Mouse (Mus musculus): ENCODE results near the gene Mcm7.
"Not testable (repeated sequence)": the region's sequence is repeated elsewhere in the genome, so short reads cannot be mapped to it uniquely, and the experiment has no call there.

The Mcm7 gene

GRCm38 (mm10) chr5:138171695-138172491 is at the start of gene Mcm7, which contains the start of gene Ap4m1:
TSS of gene Mcm7 (minus strand) at chr5:138172422.
TSS of gene Ap4m1 (plus strand) at chr5:138172002.
- DNase-seq: peak; percentile 99

- DNase-seq: no peak
Measured at GRCm38 (mm10) chr5:138219864-138220263, 47.6 kb upstream of the Mcm7 start.

DNA sequence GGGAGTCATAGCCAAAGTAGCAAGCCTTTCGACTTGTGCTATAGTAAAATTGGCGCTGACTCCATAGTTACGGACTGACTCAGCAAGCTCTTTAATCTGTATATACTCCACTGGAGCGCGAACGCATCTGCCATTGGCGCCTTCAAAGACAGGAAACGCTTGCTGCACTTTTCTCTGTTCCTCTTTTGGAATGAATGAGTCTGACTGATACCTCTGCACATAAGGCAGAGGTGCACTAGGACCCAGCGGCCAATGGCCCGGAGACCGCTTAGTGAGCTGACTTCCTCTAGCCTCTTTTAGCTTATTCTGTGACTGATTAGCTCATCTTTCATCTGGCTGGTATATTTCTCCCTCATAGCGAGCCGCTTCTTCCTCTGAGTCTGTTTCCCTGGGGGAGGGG is 44.4 kb upstream of the Mcm7 start:
- not testable (repeated sequence) for DNase-seq

GRCm38 (mm10) chr5:138207873-138208272 is 35.7 kb upstream of the Mcm7 start:
- no peak for DNase-seq

DNA sequence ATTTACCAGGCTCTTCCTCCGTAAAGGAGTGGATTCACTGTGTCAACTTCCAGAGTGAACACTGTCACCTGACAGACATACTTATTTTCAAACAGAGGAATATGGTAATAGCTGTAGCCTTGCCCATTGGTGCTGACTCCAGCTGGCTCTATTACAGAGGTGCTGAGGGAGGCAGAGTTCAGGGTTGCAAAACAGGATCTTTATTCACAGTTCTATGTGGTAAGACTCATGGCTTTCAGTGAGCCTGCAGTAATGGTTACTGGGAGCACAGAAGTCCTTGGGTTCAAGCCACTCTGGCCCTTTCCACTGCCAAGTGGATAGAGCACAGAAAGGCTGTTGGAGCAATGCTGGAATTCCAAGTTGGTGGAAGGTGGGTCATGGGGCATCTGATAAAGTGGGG is 35.0 kb upstream of the Mcm7 start:
- DNase-seq: no peak

DNA sequence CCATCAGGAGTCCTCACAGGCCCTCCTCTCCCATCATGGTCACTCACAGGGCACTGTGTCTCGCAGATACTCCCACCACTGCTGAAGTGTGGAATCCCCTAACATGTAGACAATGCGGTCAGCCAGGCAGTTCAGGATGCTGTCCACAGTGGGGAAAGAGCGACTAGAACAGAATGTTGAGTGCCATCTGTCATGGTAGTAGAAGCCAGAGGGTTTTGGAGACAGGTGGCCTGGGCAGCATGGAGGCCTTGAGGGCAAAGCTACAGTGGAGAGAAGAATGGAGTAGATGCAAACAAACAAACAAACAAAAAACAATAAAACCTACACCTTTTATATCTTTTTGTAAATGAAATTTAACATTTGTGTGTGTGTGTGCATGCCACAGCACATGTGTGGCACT is 29.9 kb upstream of the Mcm7 start:
- no peak for DNase-seq

GRCm38 (mm10) chr5:138199576-138199975 is 27.4 kb upstream of the Mcm7 start:
- no peak for DNase-seq

DNA sequence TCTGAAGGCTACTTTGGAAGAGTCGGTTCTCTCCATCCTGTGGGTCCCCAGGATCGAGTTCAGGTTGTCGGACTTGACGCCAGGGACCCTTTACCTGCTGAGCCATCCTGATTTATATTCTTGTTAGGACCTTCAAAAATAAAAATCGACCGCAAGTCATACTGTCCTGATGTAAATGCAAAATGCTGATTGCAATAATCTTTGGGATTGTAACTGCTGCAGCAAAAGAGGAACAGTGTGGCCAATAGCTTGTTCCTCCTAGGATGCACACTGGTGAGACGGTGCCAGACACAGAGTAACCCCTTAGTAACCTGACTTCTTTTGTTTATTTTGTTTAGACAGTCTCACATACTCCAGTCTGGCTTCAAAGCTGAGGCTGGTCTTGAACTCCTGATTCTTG is 23.2 kb upstream of the Mcm7 start:
- DNase-seq: no peak

DNA sequence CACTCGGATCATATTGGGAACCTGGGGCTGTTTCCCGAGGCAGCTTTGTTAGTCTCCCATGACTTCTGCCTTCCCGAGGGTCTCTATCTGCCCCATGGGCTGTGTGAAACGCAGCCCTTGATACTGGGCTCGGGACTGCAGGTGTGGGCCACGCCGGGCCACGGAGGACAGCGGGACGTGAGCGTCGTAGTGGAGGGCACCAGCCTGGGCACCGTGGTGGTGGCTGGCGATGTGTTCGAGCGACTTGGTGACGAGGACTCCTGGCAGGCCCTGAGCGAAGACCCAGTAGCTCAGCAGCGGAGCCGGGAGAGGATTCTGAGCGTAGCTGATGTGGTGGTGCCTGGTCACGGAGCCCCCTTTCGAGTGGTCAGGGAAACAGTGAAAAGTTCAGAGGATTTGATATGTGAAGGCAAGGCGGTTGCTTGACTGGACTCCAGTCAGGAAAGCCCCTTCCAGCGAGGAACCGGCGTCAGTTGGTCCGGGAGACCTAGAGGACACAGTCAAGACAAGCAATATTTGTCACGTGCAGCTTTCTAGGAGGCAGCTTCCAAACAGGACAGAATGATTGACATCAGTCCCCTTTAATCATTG is 22.6 kb upstream of the Mcm7 start:
- DNase-seq: peak; percentile 62

GRCm38 (mm10) chr5:138193771-138194727 is 21.8 kb upstream of the Mcm7 start, which contains the start of gene Mblac1:
TSS of gene Mblac1 (plus strand) at chr5:138194314.
- peak; percentile 88 for DNase-seq

- peak; percentile 75 for DNase-seq
Measured at GRCm38 (mm10) chr5:138187661-138188306, 15.6 kb upstream of the Mcm7 start.

DNA sequence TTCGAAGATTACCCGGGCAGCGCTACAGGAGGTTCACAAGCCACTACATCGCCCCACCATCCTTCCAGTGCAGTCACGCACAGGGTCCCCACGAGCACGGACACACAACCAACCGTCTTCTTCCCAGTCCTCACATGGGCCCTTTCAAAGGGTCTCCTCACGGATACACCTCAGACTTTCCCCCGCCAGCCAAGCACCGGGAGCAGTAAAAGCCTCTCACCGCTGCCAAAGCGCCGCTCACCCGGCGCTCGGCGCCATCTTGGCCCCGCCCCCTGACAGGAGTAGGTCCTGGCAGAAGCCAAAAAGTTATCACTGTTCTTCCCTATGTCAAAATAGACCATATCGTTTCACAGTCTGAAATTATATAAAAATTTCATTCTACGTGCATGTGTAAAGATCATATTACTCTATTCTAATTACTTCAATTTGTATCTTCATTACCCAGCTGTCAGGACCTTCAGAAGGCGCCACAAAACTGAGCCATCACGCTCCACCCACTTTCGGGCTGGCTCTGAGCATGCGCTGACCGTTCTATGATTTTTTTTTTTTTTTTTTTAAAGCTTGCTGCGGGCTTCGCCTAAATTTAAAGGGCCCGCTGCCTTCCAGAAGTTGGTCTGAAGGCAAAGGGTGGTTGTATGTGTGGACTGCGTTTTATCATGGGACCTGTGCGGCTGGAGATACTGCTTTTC is 14.9 kb upstream of the Mcm7 start, which contains the start of the genes Taf6 and Cnpy4:
Taf6 (minus strand) TSS at position 502 of the 689 bp plus-strand sequence.
Cnpy4 (plus strand) TSS at position 536 of the 689 bp plus-strand sequence.
- DNase-seq: peak; percentile 87

DNA sequence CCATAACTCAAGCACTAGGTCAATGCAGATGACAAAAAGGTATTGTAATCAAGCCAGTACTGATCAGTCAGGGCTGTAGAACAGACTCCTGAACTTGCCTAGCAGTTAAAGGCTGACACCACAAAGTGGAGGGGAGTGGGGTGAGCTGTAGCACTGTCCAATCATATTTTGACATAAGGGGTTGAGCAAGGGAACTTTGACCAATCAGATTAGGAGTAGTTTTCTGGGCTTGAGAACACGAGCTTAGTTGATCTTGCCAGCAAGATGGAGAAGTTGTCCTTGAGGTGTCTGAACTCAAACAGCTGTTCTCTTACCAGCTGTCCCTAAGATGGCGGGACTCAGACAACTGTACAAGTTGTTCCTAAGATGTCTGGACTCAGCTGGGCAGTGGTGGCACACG is 995 bp upstream of the Mcm7 start:
- no peak for DNase-seq

DNA sequence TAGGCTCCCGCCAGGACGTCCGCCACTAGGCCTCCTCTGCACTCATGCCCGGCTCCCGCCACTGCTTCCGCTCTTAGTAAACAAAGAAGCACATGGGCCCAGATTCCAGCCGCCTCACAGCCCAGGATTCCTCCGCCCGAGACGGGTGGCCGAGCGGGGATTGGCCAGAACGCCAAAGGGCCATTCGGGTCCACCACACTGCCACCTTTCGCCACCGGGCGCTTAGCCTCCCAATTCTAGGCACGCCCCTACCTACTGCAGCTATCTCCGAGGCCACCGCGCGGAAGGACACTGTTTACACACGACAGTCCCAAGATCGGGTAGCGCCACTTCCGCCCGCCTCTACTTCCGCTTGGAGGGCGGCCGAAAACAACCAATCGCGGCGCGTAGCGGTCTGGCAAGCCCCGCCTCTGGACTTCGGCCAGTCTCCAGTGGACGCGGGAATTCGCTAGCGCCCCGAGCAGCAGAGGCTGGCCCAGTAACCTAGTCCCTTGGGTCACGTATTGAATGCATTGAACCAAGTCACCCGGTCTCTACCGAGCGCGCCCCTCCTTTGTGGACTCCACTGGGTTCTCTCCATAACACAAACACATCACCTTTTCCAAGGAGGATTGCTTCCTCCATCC is 1.2 kb downstream of the Mcm7 start:
- peak; percentile 97 for DNase-seq

- DNase-seq: peak; percentile 28
Measured at GRCm38 (mm10) chr5:138165594-138165993, 6.6 kb downstream of the Mcm7 start.

DNA sequence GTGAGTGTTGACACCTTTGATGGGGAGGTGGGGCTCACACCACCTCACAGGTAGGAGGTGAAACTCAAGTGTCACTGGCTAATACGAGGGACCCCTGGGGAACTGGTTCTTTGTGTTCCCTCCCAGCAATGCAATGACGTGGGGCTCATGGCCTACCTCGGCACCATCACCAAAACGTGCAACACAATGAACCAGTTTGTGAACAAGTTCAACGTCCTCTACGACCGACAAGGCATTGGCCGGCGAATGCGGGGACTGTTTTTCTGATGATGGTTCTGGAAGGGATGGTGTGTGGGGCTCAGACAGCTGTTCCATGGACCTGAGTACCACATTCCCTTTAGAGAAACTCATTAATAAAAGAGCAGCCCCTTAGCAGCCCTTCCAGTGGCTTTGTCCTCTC is 8.6 kb downstream of the Mcm7 start:
- peak; percentile 22 for DNase-seq

- DNase-seq: peak; percentile 22
Measured at GRCm38 (mm10) chr5:138163046-138163445, 9.2 kb downstream of the Mcm7 start.

- peak; percentile 93 for DNase-seq
Measured at GRCm38 (mm10) chr5:138160842-138161665, 11.2 kb downstream of the Mcm7 start, which contains the start of gene Cops6. TSS of gene Cops6 (plus strand) at chr5:138161071.

- peak; percentile 40 for DNase-seq
Measured at GRCm38 (mm10) chr5:138160224-138160762, 11.9 kb downstream of the Mcm7 start.

- DNase-seq: peak; percentile 91
Measured at GRCm38 (mm10) chr5:138155443-138155976, 16.7 kb downstream of the Mcm7 start, which contains the start of gene Zfp113. TSS of gene Zfp113 (minus strand) at chr5:138155744.

Data from cerebellum, adult 11-12 months (tissue).